Mouse (Mus musculus) layer of hippocampus, postnatal 14 days (tissue): ENCODE measurements around the gene Stx11. TPM values are rescaled to one million over a fixed set of nuclear protein-coding genes. Genes with fewer than 3 reads are reported as not detected.

Experiments
- DNase-seq, 2 experiments: peaks; one replicate each; pipeline ENCODE4 v3.0.0; 2021 to 2022; ENCODE audit warnings: low spot score in 2 of 2, mixed read lengths in 1 of 2
- total RNA-seq, 2 experiments: library from RNA; stranded (reverse); gene quantifications; 2 replicates each; pipeline ENCODE4 v1.2.3; 2021

The Stx11 gene
- total RNA-seq, 2 experiments from 2014 or later, result 0.21 to 0.36 TPM

- no peak for DNase-seq
Observed at GRCm38 (mm10) chr10:12917626-12918025, 46.5 kb downstream of the Stx11 start.

- DNase-seq, result no peak
Observed at GRCm38 (mm10) chr10:12916376-12916775, 47.7 kb downstream of the Stx11 start.

- no peak for DNase-seq
Observed at GRCm38 (mm10) chr10:12915826-12916225, 48.3 kb downstream of the Stx11 start.

GRCm38 (mm10) chr10:12914203-12914602, 49.9 kb downstream of the Stx11 start:
- no peak for DNase-seq

GRCm38 (mm10) chr10:12911981-12912530, 52.0 kb downstream of the Stx11 start:
- DNase-seq, result peak in 1 of 2 experiments; percentile 38

GRCm38 (mm10) chr10:12911451-12911850, 52.6 kb downstream of the Stx11 start:
- DNase-seq, result no peak

GRCm38 (mm10) chr10:12909891-12910290, 54.2 kb downstream of the Stx11 start:
- DNase-seq, result no peak

- no peak for DNase-seq
Observed at GRCm38 (mm10) chr10:12909179-12909578, 54.9 kb downstream of the Stx11 start.

GRCm38 (mm10) chr10:12904140-12904528, 60.0 kb downstream of the Stx11 start:
- no peak for DNase-seq

GRCm38 (mm10) chr10:12903440-12904139, 60.5 kb downstream of the Stx11 start:
- DNase-seq, result no peak

GRCm38 (mm10) chr10:12899901-12900300, 64.2 kb downstream of the Stx11 start:
- no peak for DNase-seq

- DNase-seq, result no peak
Observed at GRCm38 (mm10) chr10:12893339-12893738, 70.8 kb downstream of the Stx11 start.

GRCm38 (mm10) chr10:12888373-12888772, 75.7 kb downstream of the Stx11 start:
- DNase-seq, result no peak

Other genes with a start within 250 kb of the Stx11 start
- 10 to 100 TPM; 35.6 to 40.3 TPM for gene Utrn, start 94.9 kb downstream of the Stx11 start, total RNA-seq
- 1 to 10 TPM; 8.3 to 8.8 TPM for gene Sf3b5, start 41.0 kb upstream of the Stx11 start, total RNA-seq
- 10 to 100 TPM; 38.4 to 39.4 TPM for gene Plagl1, start 96.2 kb upstream of the Stx11 start, total RNA-seq
- not detected for gene Zc2hc1b, start 213.7 kb upstream of the Stx11 start, total RNA-seq
- gene Ltv1, start 228.9 kb upstream of the Stx11 start, total RNA-seq, result 10 to 100 TPM; 22.3 to 24.3 TPM